Mouse (Mus musculus): ENCODE results near the gene Zfp956. TPM values are rescaled to one million over a fixed set of nuclear protein-coding genes. Genes with fewer than 3 reads are reported as not detected.

The Zfp956 gene
- 8.4 and 8.6 TPM in 2 replicates for polyA plus RNA-seq (2014; fragmentation: Nextera tagmentation; extraction: Ambion mirVana)

DNA sequence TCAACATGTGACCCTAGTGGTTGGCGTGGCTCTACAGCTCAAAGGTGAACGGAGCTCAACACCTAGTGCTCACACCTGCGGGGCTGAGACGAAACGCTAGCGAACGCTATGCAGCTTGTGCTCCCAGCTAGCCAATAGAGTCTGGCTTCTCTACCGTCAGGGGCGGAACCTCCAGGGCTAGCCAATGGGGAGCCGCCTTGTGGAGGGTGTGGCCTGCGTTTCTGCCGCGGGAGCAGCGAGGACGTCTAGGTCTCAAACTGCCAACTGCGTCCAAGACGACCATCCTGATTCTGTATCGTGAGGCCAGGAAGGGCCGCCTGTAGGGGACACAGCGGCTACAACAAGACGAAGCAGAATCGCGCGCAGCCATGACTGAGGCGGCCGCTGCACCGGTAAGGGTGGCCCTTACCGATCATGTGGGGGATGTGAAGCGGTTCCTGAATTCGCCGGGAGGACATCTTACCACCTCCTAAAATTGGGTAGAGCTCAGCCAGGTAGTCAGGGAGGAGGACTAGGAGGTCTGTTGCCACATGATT, at the start of gene Zfp956:
Gene Zfp956 (plus strand): TSS at position 200 of the 536 bp plus-strand sequence.
- no peaks in the 10 kb centered on the region for H3K27me3 ChIP-seq (ENCODE audit: insufficient read depth, low read length)
- H3K9ac ChIP-seq = peak within 1 kb of the TSS; percentile 64
- H3K36me3 ChIP-seq (ENCODE audit: insufficient read depth) = peaks cover 3% of the 10 kb centered on the region; the same call in 1 of the 2 replicates
- under 1% methylated on average over 31 of the region's 31 CpGs for WGBS
- H3K27ac ChIP-seq (ENCODE audit: low read depth) = peak within 1 kb of the TSS; percentile 38; the same call in 1 of the 2 replicates
- peak within 1 kb of the TSS; percentile 56 for H3K4me3 ChIP-seq (ENCODE audit: low read depth, low read length)
- DNase-seq (peak; percentile 97), ATAC-seq (ENCODE audit: insufficient read depth) (peak; percentile 100)
- peak within 1 kb of the TSS; percentile 70 for H3K4me2 ChIP-seq
- no peak for TF ChIP-seq CTCF (IDR thresholded peaks at IDR 0.05; ENCODE audit: low read depth)
- no peaks in the 10 kb centered on the region for H3K4me1 ChIP-seq (ENCODE audit: insufficient read depth)
- H3K9me3 ChIP-seq (ENCODE audit: low read depth, low read length) = no peaks in the 10 kb centered on the region

DNA sequence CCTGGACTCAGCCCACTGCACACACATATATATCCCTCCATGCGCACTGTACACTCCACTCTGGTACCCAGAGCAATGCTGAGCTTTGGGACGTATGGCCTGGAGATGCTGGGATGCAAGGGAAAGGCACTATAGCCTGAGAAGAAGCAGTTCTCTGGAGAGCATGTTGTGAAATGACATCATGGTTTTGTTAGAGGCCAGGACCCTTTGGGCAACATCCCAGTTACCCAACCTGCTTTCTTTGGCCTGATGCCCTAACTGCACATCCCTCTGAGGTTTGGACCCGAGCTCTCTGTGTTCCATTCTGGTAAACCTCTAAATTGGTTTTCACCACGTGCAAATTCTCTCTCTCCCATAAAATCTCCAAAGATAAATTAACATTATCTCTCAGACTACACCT, 49.6 kb upstream of the Zfp956 start:
- DNase-seq (no peak), ATAC-seq (ENCODE audit: insufficient read depth) (no peak)
- Histone ChIP-seq H3K27me3 (ENCODE audit: insufficient read depth, low read length) (no peaks in the 10 kb centered on the region), H3K9ac (no peak overlapping the region), H3K4me1 (ENCODE audit: insufficient read depth) (no peaks in the 10 kb centered on the region), H3K4me3 (ENCODE audit: low read depth, low read length) (no peak overlapping the region), H3K4me2 (no peak overlapping the region), H3K27ac (ENCODE audit: low read depth) (no peak overlapping the region), H3K9me3 (ENCODE audit: low read depth, low read length) (no peaks in the 10 kb centered on the region; the same call in 1 of the 2 replicates), H3K36me3 (ENCODE audit: insufficient read depth) (peaks cover 85% of the 10 kb centered on the region)
- TF ChIP-seq CTCF (IDR thresholded peaks at IDR 0.05; ENCODE audit: low read depth) = no peak
- 80% methylated on average over 4 of the region's 4 CpGs for WGBS

DNA sequence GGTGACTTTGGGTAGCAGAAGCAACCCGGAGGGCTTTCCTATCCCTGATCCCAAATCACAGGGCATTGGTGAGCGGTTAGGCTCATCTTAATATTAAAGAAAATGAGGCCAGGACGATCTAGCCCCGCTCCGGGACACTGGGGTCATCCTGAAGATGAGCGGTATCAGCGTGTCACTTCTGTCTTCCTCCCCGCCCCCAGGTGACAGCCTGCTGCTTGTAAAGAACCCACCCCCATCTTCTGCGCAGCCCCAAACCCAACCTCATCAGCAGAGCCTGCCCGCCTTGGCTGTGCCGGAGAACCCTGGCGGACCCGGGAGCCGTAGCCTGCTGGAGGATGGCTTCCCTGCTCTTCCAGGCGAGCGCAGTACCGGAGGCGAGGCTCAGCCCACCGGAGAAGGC, 48.8 kb upstream of the Zfp956 start:
- 59% methylated on average over 19 of the region's 19 CpGs for WGBS
- H3K4me2 ChIP-seq = no peak overlapping the region
- no peaks in the 10 kb centered on the region; the same call in 1 of the 2 replicates for H3K9me3 ChIP-seq (ENCODE audit: low read depth, low read length)
- H3K27ac ChIP-seq (ENCODE audit: low read depth) = no peak overlapping the region
- no peak for DNase-seq
- no peak for TF ChIP-seq CTCF (IDR thresholded peaks at IDR 0.05; ENCODE audit: low read depth)
- peaks cover 77% of the 10 kb centered on the region for H3K36me3 ChIP-seq (ENCODE audit: insufficient read depth)
- H3K4me3 ChIP-seq (ENCODE audit: low read depth, low read length) = no peak overlapping the region
- no peaks in the 10 kb centered on the region for H3K27me3 ChIP-seq (ENCODE audit: insufficient read depth, low read length)
- no peak overlapping the region for H3K9ac ChIP-seq
- no peak for ATAC-seq (ENCODE audit: insufficient read depth)
- H3K4me1 ChIP-seq (ENCODE audit: insufficient read depth) = no peaks in the 10 kb centered on the region

DNA sequence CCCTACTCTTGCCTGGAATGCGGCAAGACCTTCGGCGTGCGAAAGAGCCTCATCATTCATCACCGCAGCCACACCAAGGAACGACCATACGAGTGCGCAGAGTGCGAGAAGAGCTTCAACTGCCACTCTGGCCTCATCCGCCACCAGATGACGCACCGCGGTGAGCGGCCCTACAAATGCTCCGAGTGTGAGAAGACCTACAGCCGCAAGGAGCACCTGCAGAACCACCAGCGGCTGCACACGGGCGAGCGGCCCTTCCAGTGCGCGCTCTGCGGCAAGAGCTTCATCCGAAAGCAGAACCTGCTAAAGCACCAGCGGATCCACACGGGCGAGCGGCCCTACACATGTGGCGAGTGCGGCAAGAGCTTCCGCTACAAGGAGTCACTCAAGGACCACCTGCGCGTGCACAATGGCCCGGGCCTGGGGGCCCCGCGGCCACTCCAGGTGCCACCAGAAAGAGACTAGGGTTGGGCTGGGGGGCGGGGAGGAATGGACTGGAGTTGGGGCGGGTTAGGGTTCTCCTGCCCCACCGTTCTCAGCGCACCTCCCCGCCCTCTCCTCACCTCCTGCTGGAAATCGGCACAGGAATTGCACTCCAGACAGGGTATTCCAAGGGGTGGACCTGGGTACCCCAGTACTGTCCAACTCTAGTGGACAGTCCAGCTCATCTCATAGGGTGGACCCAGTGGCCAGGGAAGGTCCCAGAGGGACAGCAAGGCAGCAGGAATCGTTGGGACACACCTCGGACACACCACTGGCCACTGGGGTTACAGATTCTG, 48.1 kb upstream of the Zfp956 start:
- H3K27me3 ChIP-seq (ENCODE audit: insufficient read depth, low read length) = no peaks in the 10 kb centered on the region
- ATAC-seq (ENCODE audit: insufficient read depth) = no peak
- H3K4me1 ChIP-seq (ENCODE audit: insufficient read depth) = no peaks in the 10 kb centered on the region
- no peak overlapping the region for H3K27ac ChIP-seq (ENCODE audit: low read depth)
- 71% methylated on average over 44 of the region's 44 CpGs for WGBS
- no peak overlapping the region for H3K9ac ChIP-seq
- H3K36me3 ChIP-seq (ENCODE audit: insufficient read depth) = peaks cover 71% of the 10 kb centered on the region
- no peaks in the 10 kb centered on the region; the same call in 1 of the 2 replicates for H3K9me3 ChIP-seq (ENCODE audit: low read depth, low read length)
- DNase-seq = no peak
- no peak overlapping the region for H3K4me3 ChIP-seq (ENCODE audit: low read depth, low read length)
- H3K4me2 ChIP-seq = no peak overlapping the region
- TF ChIP-seq CTCF (IDR thresholded peaks at IDR 0.05; ENCODE audit: low read depth) = no peak

DNA sequence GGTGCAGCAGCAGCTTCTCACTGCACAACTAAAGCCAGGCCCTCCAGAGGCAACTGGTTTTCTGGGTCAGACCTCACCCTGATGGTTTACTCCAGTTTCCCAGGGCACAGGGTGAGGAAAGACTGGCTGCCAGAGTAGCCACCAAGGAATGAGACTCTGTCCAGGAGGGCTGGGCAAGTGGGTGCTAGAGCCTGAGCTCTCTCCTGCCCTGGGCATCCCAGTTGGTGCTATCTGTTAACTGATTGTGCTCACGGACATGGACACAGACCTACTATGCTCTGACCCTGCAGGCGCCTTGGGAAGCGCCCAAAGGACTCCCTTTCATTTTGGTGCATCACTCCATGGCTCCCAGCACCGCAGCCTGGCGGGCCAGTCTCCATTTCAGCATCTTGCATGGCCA, 46.9 kb upstream of the Zfp956 start:
- H3K36me3 ChIP-seq (ENCODE audit: insufficient read depth) = peaks cover 59% of the 10 kb centered on the region
- no peak for ATAC-seq (ENCODE audit: insufficient read depth)
- 97% methylated on average over 5 of the region's 5 CpGs for WGBS

DNA sequence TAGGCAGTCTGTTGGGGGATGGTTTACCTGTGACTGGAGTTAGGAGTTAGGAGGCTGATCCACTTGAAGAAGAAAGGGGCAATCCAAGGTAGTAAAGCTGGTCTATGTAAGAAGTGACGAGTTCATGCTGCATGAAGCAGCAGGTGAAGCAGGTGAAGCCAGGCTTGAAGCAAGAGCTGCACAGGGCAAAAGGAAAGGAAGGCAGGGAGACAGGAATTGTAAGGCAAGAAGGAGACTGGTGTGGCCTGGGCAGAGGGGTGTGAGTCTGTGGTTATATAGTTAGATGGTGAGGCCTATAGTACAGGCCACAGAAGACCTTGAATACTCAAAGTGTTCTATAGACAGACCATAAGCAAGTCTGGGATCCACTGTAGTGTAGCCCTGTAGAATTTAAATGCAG, 44.2 kb upstream of the Zfp956 start:
- Histone ChIP-seq H3K27ac (ENCODE audit: low read depth) (no peak overlapping the region), H3K4me1 (ENCODE audit: insufficient read depth) (no peaks in the 10 kb centered on the region), H3K36me3 (ENCODE audit: insufficient read depth) (peaks cover 36% of the 10 kb centered on the region), H3K27me3 (ENCODE audit: insufficient read depth, low read length) (no peaks in the 10 kb centered on the region), H3K9ac (no peak overlapping the region), H3K4me3 (ENCODE audit: low read depth, low read length) (no peak overlapping the region), H3K4me2 (no peak overlapping the region), H3K9me3 (ENCODE audit: low read depth, low read length) (no peaks in the 10 kb centered on the region; the same call in 1 of the 2 replicates)
- DNase-seq = no peak
- 81% methylated on average over 1 of the region's 1 CpGs for WGBS
- no peak for ATAC-seq (ENCODE audit: insufficient read depth)
- TF ChIP-seq CTCF (IDR thresholded peaks at IDR 0.05; ENCODE audit: low read depth) = no peak

More for the DNA sequence above, 46.9 kb upstream of the Zfp956 start:
- no peak overlapping the region for H3K9ac ChIP-seq
- no peak overlapping the region for H3K27ac ChIP-seq (ENCODE audit: low read depth)
- DNase-seq = no peak
- no peak overlapping the region for H3K4me3 ChIP-seq (ENCODE audit: low read depth, low read length)
- H3K4me1 ChIP-seq (ENCODE audit: insufficient read depth) = no peaks in the 10 kb centered on the region
- H3K9me3 ChIP-seq (ENCODE audit: low read depth, low read length) = no peaks in the 10 kb centered on the region; the same call in 1 of the 2 replicates
- no peaks in the 10 kb centered on the region for H3K27me3 ChIP-seq (ENCODE audit: insufficient read depth, low read length)
- no peak for TF ChIP-seq CTCF (IDR thresholded peaks at IDR 0.05; ENCODE audit: low read depth)
- no peak overlapping the region for H3K4me2 ChIP-seq

DNA sequence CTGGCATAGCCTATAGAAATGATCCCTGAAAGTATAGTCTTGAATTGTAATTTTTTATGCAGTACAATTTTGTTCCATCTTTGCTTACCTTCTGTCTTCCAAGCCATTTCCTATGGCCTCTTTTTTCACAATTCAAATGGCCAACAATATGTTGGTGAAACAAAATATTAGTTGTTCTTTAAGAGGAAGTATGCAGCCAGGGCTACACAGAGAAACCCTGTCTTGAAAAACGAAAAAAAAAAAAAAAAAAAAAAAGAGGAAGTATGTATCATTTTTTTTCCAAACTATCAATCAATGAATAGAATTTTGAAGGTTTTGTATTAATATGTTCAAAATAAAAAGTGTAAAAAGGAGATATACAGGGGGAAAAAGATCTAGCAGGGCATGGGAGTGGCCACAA, 41.5 kb upstream of the Zfp956 start:
- H3K4me3 ChIP-seq (ENCODE audit: low read depth, low read length) = no peak overlapping the region
- no peaks in the 10 kb centered on the region for H3K9me3 ChIP-seq (ENCODE audit: low read depth, low read length)
- no peaks in the 10 kb centered on the region for H3K27me3 ChIP-seq (ENCODE audit: insufficient read depth, low read length)
- no peak overlapping the region for H3K9ac ChIP-seq
- ATAC-seq (ENCODE audit: insufficient read depth) (no peak), DNase-seq (no peak)
- 48% methylated on average over 1 of the region's 1 CpGs for WGBS
- H3K27ac ChIP-seq (ENCODE audit: low read depth) = no peak overlapping the region
- H3K36me3 ChIP-seq (ENCODE audit: insufficient read depth) = peaks cover 10% of the 10 kb centered on the region; the same call in 1 of the 2 replicates
- TF ChIP-seq CTCF (IDR thresholded peaks at IDR 0.05; ENCODE audit: low read depth) = no peak
- no peaks in the 10 kb centered on the region for H3K4me1 ChIP-seq (ENCODE audit: insufficient read depth)
- H3K4me2 ChIP-seq = no peak overlapping the region
